Mouse (Mus musculus) olfactory bulb, adult 2 months (tissue): Measurements from ENCODE around the gene Myo6.

Experiments used
- CTCF ChIP-seq: fragments of 200-500 bp; IDR thresholded peaks from 2 replicates; pipeline ENCODE4 v1.5.1; 2012; ENCODE audit warnings: low read depth, mild to moderate bottlenecking, low read length, moderate library complexity; ENCODE audit not compliant: insufficient read depth
- POLR2A ChIP-seq: fragments of 200-500 bp; IDR thresholded peaks from 2 replicates; pipeline ENCODE4 v1.6.1; 2012; ENCODE audit warnings: mild to moderate bottlenecking, low read depth, low read length, moderate library complexity; ENCODE audit not compliant: insufficient read depth

- TF ChIP-seq CTCF, result no peak
- TF ChIP-seq POLR2A, result no peak
Observed at GRCm38 (mm10) chr9:80340927-80341326, 176.1 kb downstream of the Myo6 start.
